Mouse (Mus musculus) cerebellum, adult 11-12 months (tissue): ENCODE results near the gene Tepsin.

ENCODE experiments used
- DNase-seq: peaks from one replicate; pipeline ENCODE4 v3.0.0; 2022

Gene Tepsin

DNA sequence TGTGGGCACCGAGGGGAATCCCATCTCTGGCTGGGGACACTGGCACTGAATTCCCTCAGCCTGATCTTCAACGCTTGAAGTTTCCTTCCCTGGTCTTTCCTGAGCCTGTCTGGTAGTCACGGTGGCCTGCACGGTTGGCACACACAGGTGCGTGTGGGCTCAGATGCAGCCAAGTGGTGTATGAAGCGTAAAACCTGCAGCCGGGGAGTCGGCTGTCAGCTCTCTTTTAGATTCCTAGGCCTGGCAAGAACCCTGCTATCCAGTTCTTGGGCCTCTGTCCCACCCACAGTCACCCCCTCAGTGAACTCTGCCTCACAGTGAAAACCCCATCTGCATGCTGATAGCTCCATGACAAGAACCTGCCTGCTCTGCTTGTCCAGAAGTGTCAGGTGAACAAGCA is 37.9 kb downstream of the Tepsin start:
- no peak for DNase-seq

DNA sequence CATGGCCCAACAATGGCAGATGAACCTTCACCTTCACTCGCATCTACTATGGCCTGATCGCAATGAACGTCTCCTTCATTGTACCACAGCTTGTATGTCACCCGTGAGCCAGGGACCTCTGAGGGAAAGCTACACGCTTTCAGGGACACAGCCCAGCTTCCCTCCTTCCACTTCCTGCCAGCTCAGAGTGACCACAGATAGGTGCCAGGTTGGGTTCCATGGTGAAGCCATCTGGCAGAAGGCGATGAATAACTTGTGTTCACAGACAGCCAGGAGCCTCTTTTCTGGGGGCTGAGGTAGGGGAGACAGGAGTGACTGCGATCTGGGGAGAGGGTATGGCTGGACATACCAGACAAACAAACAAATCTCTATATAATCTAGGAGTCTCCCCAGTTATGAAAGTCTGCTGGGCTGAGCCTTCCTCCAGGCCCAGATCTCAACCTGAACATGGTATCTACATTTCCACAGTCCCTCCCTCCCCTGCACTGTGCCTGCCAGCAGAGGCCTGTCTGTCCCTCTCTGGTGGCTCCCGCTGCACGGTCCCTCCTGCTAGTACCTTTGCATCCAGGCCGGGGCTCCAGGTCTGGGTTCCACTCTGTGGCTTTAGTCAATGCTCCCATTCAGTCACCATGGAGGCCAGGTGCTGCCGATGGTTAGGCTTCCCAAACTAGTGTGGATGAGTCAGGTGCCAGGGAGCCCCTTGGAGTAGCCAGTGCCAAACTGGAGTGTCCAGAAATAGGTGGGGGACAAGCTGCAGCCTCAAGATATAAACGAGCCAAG is 42.4 kb downstream of the Tepsin start:
- DNase-seq = peak; percentile 77

DNA sequence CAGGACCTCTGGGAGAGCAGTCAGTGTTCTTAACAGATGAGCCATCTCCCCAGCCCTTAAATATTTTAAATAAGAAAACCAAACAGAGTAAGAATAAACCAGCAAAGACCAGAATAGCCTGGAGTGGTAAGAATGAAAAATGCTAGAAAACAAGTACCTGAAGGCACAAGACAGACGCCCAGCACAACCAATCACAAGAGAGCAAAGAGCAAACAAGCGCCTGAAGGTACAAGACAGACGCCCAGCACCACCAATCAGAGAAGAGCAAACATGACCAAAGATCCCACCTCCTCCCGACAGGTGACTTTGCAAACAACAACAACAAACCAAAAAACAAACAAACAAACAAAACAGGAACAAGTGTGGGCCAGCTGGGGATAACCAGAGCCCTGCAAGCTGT is 44.7 kb downstream of the Tepsin start:
- no peak for DNase-seq

DNA sequence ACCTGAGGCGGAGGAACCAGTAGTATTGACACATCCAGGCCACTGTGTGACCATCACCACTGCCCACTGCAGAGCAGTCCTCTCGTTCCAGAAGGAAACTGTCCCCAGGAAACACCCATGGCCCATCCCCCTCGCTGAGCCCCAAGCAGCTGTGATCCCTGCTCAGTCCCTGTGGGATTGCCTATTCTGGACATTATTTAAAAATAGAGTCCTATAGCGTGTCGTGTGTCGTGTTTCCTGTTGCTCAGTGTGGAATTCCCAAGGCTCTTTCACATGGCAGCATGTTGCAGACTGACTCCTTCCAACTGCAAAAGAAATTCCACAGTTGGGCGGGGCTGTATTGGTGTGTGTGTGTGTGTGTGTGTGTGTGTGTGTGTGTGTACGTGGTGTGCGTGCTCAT is 46.3 kb downstream of the Tepsin start:
- no peak for DNase-seq

- peak; percentile 67 for DNase-seq
Observed at GRCm38 (mm10) chr11:120051124-120051811, 47.3 kb downstream of the Tepsin start.

GRCm38 (mm10) chr11:120049067-120049466 is 49.5 kb downstream of the Tepsin start:
- no peak for DNase-seq

DNA sequence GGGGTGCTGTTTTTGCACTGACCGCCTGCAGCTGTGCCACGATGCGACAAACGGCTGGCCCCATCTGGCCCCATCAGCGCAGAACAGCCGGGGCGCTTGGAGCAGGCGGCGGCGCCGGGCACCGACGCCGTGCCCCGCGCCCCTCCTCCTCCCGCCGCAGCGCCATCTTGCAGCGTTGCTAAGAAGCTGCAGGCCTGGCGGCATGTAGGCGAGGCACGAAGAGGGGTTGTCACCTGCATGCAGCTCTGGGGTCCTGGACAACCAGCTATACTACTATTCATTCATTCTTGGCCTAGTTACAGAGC is 50.3 kb downstream of the Tepsin start:
- DNase-seq = peak; percentile 72

DNA sequence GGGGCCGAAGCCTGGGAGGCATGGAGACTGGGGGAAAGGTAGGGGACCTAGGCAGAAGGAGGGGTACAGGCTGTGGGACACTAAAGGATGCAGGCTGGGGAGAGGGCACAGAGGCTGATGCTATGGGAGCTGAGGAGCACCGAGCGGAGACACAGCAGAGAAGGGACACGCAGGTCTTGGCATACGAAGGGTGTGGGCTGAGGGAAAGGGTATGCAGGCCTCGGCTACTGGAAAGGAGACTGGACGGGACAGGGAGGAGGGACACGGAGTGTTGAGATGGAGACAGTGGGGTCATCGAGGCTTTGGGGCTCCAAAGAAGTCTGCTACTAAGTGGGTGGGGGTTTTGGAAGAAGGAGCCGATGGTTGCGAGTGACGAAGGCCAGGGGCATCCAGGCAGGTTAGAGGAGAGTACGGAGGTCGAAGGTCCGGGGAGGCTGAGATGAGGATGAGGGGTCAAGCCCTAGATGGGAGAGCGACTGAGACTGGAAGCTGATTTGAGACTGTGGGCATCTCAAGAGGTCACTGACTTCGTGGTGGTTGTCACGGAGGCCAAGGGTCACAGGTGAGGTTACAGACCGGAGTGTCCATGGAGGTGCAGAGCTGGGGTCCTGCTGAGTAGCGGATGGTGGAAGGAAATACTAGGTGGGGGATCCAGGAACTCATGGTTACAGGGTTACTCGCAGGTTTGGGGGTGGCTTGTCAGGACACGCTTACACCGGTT is 50.8 kb downstream of the Tepsin start:
- DNase-seq = peak; percentile 74

GRCm38 (mm10) chr11:120046553-120047191 is 51.9 kb downstream of the Tepsin start, which contains the start of gene Aatk:
Gene Aatk, minus strand, starts transcription at chr11:120047167.
- no peak for DNase-seq

GRCm38 (mm10) chr11:120045839-120046552 is 52.5 kb downstream of the Tepsin start:
- DNase-seq = peak; percentile 82

GRCm38 (mm10) chr11:120045341-120045740 is 53.2 kb downstream of the Tepsin start:
- DNase-seq = peak; percentile 74

DNA sequence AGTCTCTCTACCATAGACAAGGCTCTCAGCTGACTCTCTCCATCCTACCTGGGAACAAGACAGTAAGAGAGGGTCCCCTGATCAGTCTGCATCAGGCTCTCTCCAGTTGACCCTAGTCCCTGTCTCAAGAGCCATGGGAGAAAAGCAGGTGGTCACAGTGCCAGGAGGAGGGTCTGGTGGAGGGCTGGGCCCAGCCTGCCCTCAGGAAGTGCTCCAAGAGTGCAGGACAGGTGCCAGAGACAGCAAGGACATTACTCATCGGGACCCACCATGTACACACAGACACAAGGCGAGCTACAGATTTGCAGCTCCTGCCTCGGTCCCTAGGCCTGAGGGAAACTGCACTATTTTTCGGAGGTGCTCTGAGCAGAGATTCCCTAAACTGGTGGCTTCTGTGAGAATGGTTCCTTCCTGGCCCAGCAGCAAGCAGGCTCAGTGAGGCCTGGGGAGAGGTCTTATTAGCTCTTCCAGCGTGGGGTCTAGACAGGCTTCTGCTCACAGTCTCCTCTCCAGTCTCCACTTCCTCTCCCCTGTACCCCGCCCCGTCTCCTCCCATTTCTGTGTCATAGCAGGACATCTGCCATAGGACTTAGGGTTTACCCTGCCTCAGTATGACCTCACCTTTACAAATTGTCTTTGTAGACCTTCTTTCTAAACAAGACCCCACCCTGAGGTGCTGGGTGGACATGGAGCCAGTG is 56.2 kb downstream of the Tepsin start:
- DNase-seq = peak; percentile 66

- peak; percentile 82 for DNase-seq
Observed at GRCm38 (mm10) chr11:120041191-120042123, 57.1 kb downstream of the Tepsin start.
